Mouse (Mus musculus) urinary bladder, postnatal 25 days (tissue): ENCODE measurements at regions not wholly inside any gene's neighbourhood (a gene's known extent, or its start where the extent isn't known, plus 50 kb on each side); places are given as distances from the start of the nearest gene placed in this dataset.

Experiments used
- DNase-seq: peaks from one replicate; pipeline ENCODE4 v3.0.0; 2022; ENCODE audit warnings: low spot score

DNA sequence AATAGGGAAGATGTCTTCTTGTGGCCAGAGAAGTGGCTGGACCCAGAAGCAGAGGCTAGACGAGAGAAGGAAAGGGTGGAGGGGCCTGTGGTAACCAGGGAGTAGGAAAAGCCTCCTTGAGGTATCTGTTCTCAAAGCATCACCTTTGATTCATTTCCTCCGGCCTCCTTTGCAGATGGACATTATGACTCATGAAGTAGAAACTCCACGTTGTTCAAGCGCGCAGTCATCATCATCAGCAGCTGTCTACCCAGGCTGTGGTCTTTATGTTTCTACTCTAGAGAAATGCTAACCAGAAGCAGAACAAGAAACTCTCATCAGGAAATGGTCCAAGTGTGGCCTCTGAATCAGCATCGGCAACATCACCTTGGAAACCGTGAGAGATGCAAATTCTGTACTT lies 50.3 kb upstream of the Acpp start:
- DNase-seq: no peak
